Mouse (Mus musculus): Measurements from ENCODE around the gene Bmp8b.

- TF ChIP-seq GATA1 (IDR thresholded peaks at IDR 0.05; ENCODE audit: borderline replicate concordance, low read length), result no peak
- TF ChIP-seq CTCF (IDR thresholded peaks at IDR 0.05; ENCODE audit: low read depth, low read length), result no peak
- TF ChIP-seq TAL1 (conservative IDR thresholded peaks at IDR 0.05; ENCODE audit: low read depth, low read length), result no peak
These were observed 5.8 kb downstream of the Bmp8b start for GRCm38 (mm10) chr4:123110751-123111150.
